Mouse (Mus musculus) cerebellum, adult 2 months (tissue): ENCODE measurements around the gene Akr1b8.

ENCODE experiments used
- CTCF ChIP-seq: fragments of 200-500 bp; IDR thresholded peaks from 2 replicates; pipeline ENCODE4 v1.5.1; 2011; ENCODE audit warnings: low read depth, mild to moderate bottlenecking, control low read depth, low read length, moderate library complexity, borderline replicate concordance; ENCODE audit not compliant: insufficient read depth
- POLR2A ChIP-seq: fragments of 200-500 bp; IDR thresholded peaks from 2 replicates; pipeline ENCODE4 v1.6.1; 2011; ENCODE audit warnings: low read length, control low read depth, borderline replicate concordance; ENCODE audit not compliant: insufficient read depth

GRCm38 (mm10) chr6:34313921-34314320, 40.0 kb upstream of the Akr1b8 start:
- TF ChIP-seq CTCF (no peak), POLR2A (no peak)
